Mouse (Mus musculus): ENCODE results near the gene S100a13. TPM values are rescaled to one million over a fixed set of nuclear protein-coding genes. Genes with fewer than 3 reads are reported as not detected.

Gene S100a13
- 10 to 100 TPM; 20.5 to 23.9 TPM for total RNA-seq (2021)

GRCm38 (mm10) chr3:90513796-90514590, at the start of gene S100a13, which contains the start of gene S100a1:
S100a13 (plus strand) TSS chr3:90514435.
S100a1 (minus strand) TSS chr3:90514392.
- intact Hi-C loops (cut with DNase I): no loop called here
- peak in 1 of 2 experiments; percentile 79 for DNase-seq (ENCODE audit: extremely low spot score in 1 of 2, low spot score in 2 of 2)

- intact Hi-C loops (cut with DNase I): loop anchor here (5.0 kb wide), 1 partner anchor 32 kb away; the partner anchor contains the start of gene Ints3
- peak in 1 of 2 experiments; percentile 48 for DNase-seq (ENCODE audit: extremely low spot score in 1 of 2, low spot score in 2 of 2)
These were observed 49.6 kb upstream of the S100a13 start for GRCm38 (mm10) chr3:90464552-90465080.

GRCm38 (mm10) chr3:90465081-90465685, 49.1 kb upstream of the S100a13 start:
- intact Hi-C loops (cut with DNase I): loop anchor here (5.0 kb wide), 1 partner anchor 33 kb away; the partner anchor contains the start of gene Ints3

GRCm38 (mm10) chr3:90465686-90466310, 48.4 kb upstream of the S100a13 start, which contains the start of gene Npr1:
Npr1 (minus strand) TSS chr3:90465866.
- intact Hi-C loops (cut with DNase I): loop anchor here (2.0 to 5.0 kb wide), 2 partner anchors 33 to 53 kb away; partner anchors contain the start of gene Ints3
- DNase-seq (ENCODE audit: extremely low spot score in 1 of 2, low spot score in 2 of 2): peak in 1 of 2 experiments; percentile 73

More at GRCm38 (mm10) chr3:90465081-90465685, 49.1 kb upstream of the S100a13 start:
- DNase-seq (ENCODE audit: extremely low spot score in 1 of 2, low spot score in 2 of 2): peak in 1 of 2 experiments; percentile 48

- DNase-seq (ENCODE audit: extremely low spot score in 1 of 2, low spot score in 2 of 2): peak; percentile 49 to 64
- intact Hi-C loops (cut with DNase I): loop anchor here (2.0 to 5.0 kb wide), 2 partner anchors 34 to 54 kb away; partner anchors contain the start of gene Ints3
These were observed 47.9 kb upstream of the S100a13 start for GRCm38 (mm10) chr3:90466311-90466766.

GRCm38 (mm10) chr3:90467618-90468300, 46.5 kb upstream of the S100a13 start:
- intact Hi-C loops (cut with DNase I): loop anchor here (2.0 to 5.0 kb wide), 2 partner anchors 35 to 55 kb away; partner anchors contain the start of gene Ints3
- DNase-seq (ENCODE audit: extremely low spot score in 1 of 2, low spot score in 2 of 2): no peak

GRCm38 (mm10) chr3:90472213-90472612, 42.0 kb upstream of the S100a13 start:
- intact Hi-C loops (cut with DNase I): no loop called here
- DNase-seq (ENCODE audit: extremely low spot score in 1 of 2, low spot score in 2 of 2): peak in 1 of 2 experiments; percentile 37

GRCm38 (mm10) chr3:90475151-90475830, 38.9 kb upstream of the S100a13 start:
- intact Hi-C loops (cut with DNase I): no loop called here
- DNase-seq (ENCODE audit: extremely low spot score in 1 of 2, low spot score in 2 of 2): no peak

- intact Hi-C loops (cut with DNase I): no loop called here
- DNase-seq (ENCODE audit: extremely low spot score in 1 of 2, low spot score in 2 of 2): peak; percentile 96 to 98
These were observed 38.2 kb upstream of the S100a13 start, which contains the start of gene Ilf2 for GRCm38 (mm10) chr3:90475831-90476611. Ilf2 (plus strand) TSS chr3:90476126.

- no peak for DNase-seq (ENCODE audit: extremely low spot score in 1 of 2, low spot score in 2 of 2)
- intact Hi-C loops (cut with DNase I): no loop called here
These were observed 27.2 kb upstream of the S100a13 start for GRCm38 (mm10) chr3:90486998-90487397.

- DNase-seq (ENCODE audit: extremely low spot score in 1 of 2, low spot score in 2 of 2): no peak
- intact Hi-C loops (cut with DNase I): no loop called here
These were observed 25.7 kb upstream of the S100a13 start for GRCm38 (mm10) chr3:90488576-90488975.

- DNase-seq (ENCODE audit: extremely low spot score in 1 of 2, low spot score in 2 of 2): peak; percentile 92 to 97
- intact Hi-C loops (cut with DNase I): loop anchor here (2.0 to 5.0 kb wide), 2 partner anchors 162 to 217 kb away; no protein-coding TSS in a partner anchor
These were observed 23.5 kb upstream of the S100a13 start, which contains the start of gene Snapin for GRCm38 (mm10) chr3:90490696-90491256. Snapin (minus strand) TSS chr3:90491033.

GRCm38 (mm10) chr3:90491350-90491749, 22.9 kb upstream of the S100a13 start:
- intact Hi-C loops (cut with DNase I): loop anchor here (2.0 to 5.0 kb wide), 2 partner anchors 161 to 216 kb away; no protein-coding TSS in a partner anchor

GRCm38 (mm10) chr3:90493831-90494540, 20.2 kb upstream of the S100a13 start:
- intact Hi-C loops (cut with DNase I): loop anchor here (5.0 kb wide), 1 partner anchor 213 kb away; no protein-coding TSS in a partner anchor
- DNase-seq (ENCODE audit: extremely low spot score in 1 of 2, low spot score in 2 of 2): no peak

More at GRCm38 (mm10) chr3:90491350-90491749, 22.9 kb upstream of the S100a13 start:
- peak; percentile 38 to 41 for DNase-seq (ENCODE audit: extremely low spot score in 1 of 2, low spot score in 2 of 2)

- intact Hi-C loops (cut with DNase I): no loop called here
These were observed 18.2 kb upstream of the S100a13 start for GRCm38 (mm10) chr3:90495850-90496525.

More at GRCm38 (mm10) chr3:90495850-90496525, 18.2 kb upstream of the S100a13 start:
- no peak for DNase-seq (ENCODE audit: extremely low spot score in 1 of 2, low spot score in 2 of 2)

Measured in left cerebral cortex, postnatal 10 days (tissue).